Mouse (Mus musculus) G1E (cell line): ENCODE results near the gene Slc10a7.

Experiments used
- CTCF ChIP-seq: IDR thresholded peaks from 2 replicates; pipeline ENCODE4 v1.5.1; 2012; ENCODE audit warnings: low read depth, low read length, inconsistent platforms, mixed read lengths
- GATA1 ChIP-seq: IDR thresholded peaks from 2 replicates; pipeline ENCODE4 v1.6.1; 2012; ENCODE audit warnings: borderline replicate concordance, low read length, inconsistent platforms, mixed read lengths
- TAL1 ChIP-seq: conservative IDR thresholded peaks from 2 replicates; pipeline ENCODE4 v1.6.1; 2012; ENCODE audit warnings: low read depth, low read length, inconsistent platforms, mixed read lengths

DNA sequence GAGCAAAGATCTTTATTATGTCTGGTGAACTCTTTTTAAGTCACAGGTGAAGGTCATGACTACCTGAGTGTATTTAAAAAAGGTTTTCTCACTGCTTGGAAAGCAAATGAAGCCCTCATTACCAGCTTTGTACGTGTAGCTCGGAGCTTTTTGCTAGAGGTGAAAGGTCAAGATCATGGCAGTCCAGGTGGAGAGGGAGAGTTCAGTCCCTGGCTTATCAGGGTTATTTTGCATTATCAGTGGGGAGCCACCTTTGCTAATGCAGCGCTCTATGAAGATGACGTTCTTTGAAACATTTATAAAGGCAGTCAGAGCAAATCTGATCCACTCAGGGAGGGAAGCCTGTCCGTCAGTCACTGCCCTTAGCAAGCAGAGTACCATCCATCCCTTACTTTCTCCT is 27.6 kb downstream of the Slc10a7 start:
- TF ChIP-seq CTCF (no peak), TAL1 (no peak), GATA1 (no peak)
